Mouse (Mus musculus): ENCODE results near the gene Pomc. TPM values are rescaled to one million over a fixed set of nuclear protein-coding genes. Genes with fewer than 3 reads are reported as not detected.

The Pomc gene
- polyA plus RNA-seq, 1 experiment = 11.4 TPM

GRCm38 (mm10) chr12:4007766-4008165 is 53.0 kb downstream of the Pomc start:
- no peaks in the 10 kb centered on the region for H3K27me3 ChIP-seq (ENCODE audit: control insufficient read depth, insufficient read depth, low read length)
- H3K27ac ChIP-seq (ENCODE audit: control insufficient read depth, insufficient read depth, low read depth, low read length) = no peak overlapping the region
- H3K4me3 ChIP-seq (ENCODE audit: control insufficient read depth, low read depth, low read length) = no peak overlapping the region
- peaks cover 12% of the 10 kb centered on the region for H3K4me1 ChIP-seq (ENCODE audit: control insufficient read depth, insufficient read depth, low read length)
- no peak for TF ChIP-seq CTCF (IDR thresholded peaks at IDR 0.05; ENCODE audit: control insufficient read depth, insufficient read depth, insufficient replicate concordance, low read depth, low read length)
- no peak for TF ChIP-seq POLR2A (IDR thresholded peaks at IDR 0.05; ENCODE audit: control insufficient read depth, low read depth, low read length)
- no peaks in the 10 kb centered on the region for H3K36me3 ChIP-seq (ENCODE audit: control insufficient read depth, insufficient read depth, low read length)

GRCm38 (mm10) chr12:4008731-4009130 is 54.0 kb downstream of the Pomc start:
- TF ChIP-seq CTCF (IDR thresholded peaks at IDR 0.05; ENCODE audit: control insufficient read depth, insufficient read depth, insufficient replicate concordance, low read depth, low read length) (no peak), POLR2A (IDR thresholded peaks at IDR 0.05; ENCODE audit: control insufficient read depth, low read depth, low read length) (no peak)
- Histone ChIP-seq H3K4me1 (ENCODE audit: control insufficient read depth, insufficient read depth, low read length) (peaks cover 12% of the 10 kb centered on the region), H3K4me3 (ENCODE audit: control insufficient read depth, low read depth, low read length) (no peak overlapping the region), H3K36me3 (ENCODE audit: control insufficient read depth, insufficient read depth, low read length) (no peaks in the 10 kb centered on the region), H3K27me3 (ENCODE audit: control insufficient read depth, insufficient read depth, low read length) (no peaks in the 10 kb centered on the region), H3K27ac (ENCODE audit: control insufficient read depth, insufficient read depth, low read depth, low read length) (no peak overlapping the region)

Other genes starting within 250 kb of the Pomc start
- gene Dnmt3a, start 148.9 kb upstream of the Pomc start, polyA plus RNA-seq (2012; rRNA removed) = 7.0 and 7.2 TPM in 2 replicates
- gene Efr3b, start 84.0 kb downstream of the Pomc start, polyA plus RNA-seq (2012; rRNA removed) = 0.83 and 1.0 TPM in 2 replicates
- 97.8 and 99.1 TPM in 2 replicates for gene Dnajc27, start 127.6 kb downstream of the Pomc start, polyA plus RNA-seq (2012; rRNA removed)
- 1.8 and 1.9 TPM in 2 replicates for gene Adcy3, start 178.2 kb downstream of the Pomc start, polyA plus RNA-seq (2012; rRNA removed)